Mouse (Mus musculus) heart, embryonic 14.5 days (tissue): ENCODE results near the gene Cftr. TPM values are rescaled to one million over a fixed set of nuclear protein-coding genes. Genes with fewer than 3 reads are reported as not detected.

Source experiments
- ATAC-seq: fragments of 200-750 bp; cut with Nextera tagmentation; 2 replicates; pipeline ENCODE4 v1.8.0; 2017; ENCODE audit warnings: low read depth, moderate TSS enrichment; ENCODE audit not compliant: insufficient number of reproducible peaks, insufficient read depth, low FRiP score
- H3K27ac ChIP-seq, 2 experiments: fragments of 200-500 bp in 1 of 2; fragments of 300-500 bp in 1 of 2; sonication (generic) in 1 of 2; replicated peaks in 1 of 2; 2 replicates each; pipeline ENCODE4 v1.5.1; 2012 to 2014; ENCODE audit warnings: low read depth in 2 of 2, low read length in 2 of 2, control low read depth in 1 of 2, mild to moderate bottlenecking in 1 of 2, mixed read lengths in 1 of 2; ENCODE audit not compliant: control insufficient read depth in 1 of 2, insufficient read depth in 1 of 2
- H3K27me3 ChIP-seq: fragments of 300-500 bp; sonication (generic); 2 replicates; pipeline ENCODE4 v1.6.1; 2014; ENCODE audit warnings: mild to moderate bottlenecking, low read length, control low read depth; ENCODE audit not compliant: control insufficient read depth, insufficient read depth
- H3K36me3 ChIP-seq: fragments of 300-500 bp; sonication (generic); 2 replicates; pipeline ENCODE4 v1.6.1; 2014; ENCODE audit warnings: mild to moderate bottlenecking, control low read depth, low read length, mixed read lengths; ENCODE audit not compliant: control insufficient read depth, insufficient read depth
- H3K4me1 ChIP-seq, 2 experiments: fragments of 200-500 bp in 1 of 2; fragments of 300-500 bp in 1 of 2; sonication (generic) in 1 of 2; 2 replicates each; pipeline ENCODE4 v1.6.1; 2012 to 2014; ENCODE audit warnings: low read length in 2 of 2, control low read depth in 1 of 2, mixed read lengths in 1 of 2; ENCODE audit not compliant: control insufficient read depth in 2 of 2, insufficient read depth in 2 of 2
- H3K4me2 ChIP-seq: fragments of 300-500 bp; sonication (generic); 2 replicates; pipeline ENCODE4 v1.6.1; 2014; ENCODE audit warnings: mild to moderate bottlenecking, low read length
- H3K4me3 ChIP-seq, 2 experiments: fragments of 200-500 bp in 1 of 2; fragments of 300-500 bp in 1 of 2; sonication (generic) in 1 of 2; 2 replicates each; pipeline ENCODE4 v1.5.1; 2012 to 2014; ENCODE audit warnings: low read length in 2 of 2, mild to moderate bottlenecking in 2 of 2, control low read depth in 1 of 2, low read depth in 1 of 2, moderate library complexity in 1 of 2; ENCODE audit not compliant: control insufficient read depth in 1 of 2, insufficient read depth in 1 of 2
- H3K9ac ChIP-seq: fragments of 300-500 bp; sonication (generic); 2 replicates; pipeline ENCODE4 v1.6.1; 2014; ENCODE audit warnings: mild to moderate bottlenecking, low read length
- H3K9me3 ChIP-seq: fragments of 300-500 bp; sonication (generic); 2 replicates; pipeline ENCODE4 v1.6.1; 2016; ENCODE audit warnings: low read length, control low read depth; ENCODE audit not compliant: control insufficient read depth
- WGBS: fragments of 180-500 bp; shearing (Covaris S2); extraction: QIAGEN DNeasy Blood & Tissue Kit; methylation state at CpG from one replicate; pipeline ENCODE4 v1.1.7; 2014; 5-methylcytosine and 5-hydroxymethylcytosine counted together
- polyA plus RNA-seq: library from polyadenylated mRNA; unstranded; fragments of >200 nt; fragmentation: Nextera tagmentation; extraction: Ambion mirVana; gene quantifications from 2 replicates; pipeline ENCODE4 v1.2.1, GENCODE M21; 2014

Cftr gene
- polyA plus RNA-seq, 1 experiment from 2014 or later: 0.15 TPM

- Histone ChIP-seq H3K27ac (no peak overlapping the region), H3K27me3 (no peaks in the 10 kb centered on the region), H3K9me3 (no peaks in the 10 kb centered on the region), H3K4me3 (no peak overlapping the region), H3K9ac (no peak overlapping the region), H3K36me3 (no peaks in the 10 kb centered on the region), H3K4me2 (no peak overlapping the region), H3K4me1 (no peaks in the 10 kb centered on the region)
- WGBS: 77% methylated on average over 3 of the region's 3 CpGs
- ATAC-seq: no peak
These were observed 144.0 kb downstream of the Cftr start for GRCm38 (mm10) chr6:18314365-18314943.

DNA sequence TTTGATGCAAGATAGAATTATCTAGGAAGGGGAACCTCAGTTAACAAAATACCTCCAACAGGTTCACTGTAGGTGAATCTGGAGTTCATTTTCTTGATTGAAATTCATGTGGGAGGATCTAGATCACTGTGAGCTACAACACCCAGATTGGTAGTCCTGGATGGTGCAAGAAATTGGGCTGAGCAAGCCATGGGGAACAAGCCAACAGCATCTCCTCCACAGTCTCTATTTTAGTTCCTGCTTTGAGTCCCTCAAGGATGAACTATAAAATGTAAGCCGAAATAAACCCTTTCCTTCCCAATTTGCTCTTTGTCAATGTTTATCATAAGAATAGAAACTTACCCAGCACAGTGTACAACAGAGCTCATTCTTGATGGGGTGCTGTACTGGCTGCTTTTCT, 152.5 kb downstream of the Cftr start:
- H3K4me2 ChIP-seq: no peak overlapping the region
- ATAC-seq: no peak
- no peaks in the 10 kb centered on the region for H3K27me3 ChIP-seq
- H3K36me3 ChIP-seq: no peaks in the 10 kb centered on the region
- H3K4me1 ChIP-seq: no peaks in the 10 kb centered on the region
- H3K4me3 ChIP-seq: no peak overlapping the region
- H3K9me3 ChIP-seq: no peaks in the 10 kb centered on the region
- H3K27ac ChIP-seq: no peak overlapping the region
- 87% methylated on average over 1 of the region's 1 CpGs for WGBS
- no peak overlapping the region for H3K9ac ChIP-seq

DNA sequence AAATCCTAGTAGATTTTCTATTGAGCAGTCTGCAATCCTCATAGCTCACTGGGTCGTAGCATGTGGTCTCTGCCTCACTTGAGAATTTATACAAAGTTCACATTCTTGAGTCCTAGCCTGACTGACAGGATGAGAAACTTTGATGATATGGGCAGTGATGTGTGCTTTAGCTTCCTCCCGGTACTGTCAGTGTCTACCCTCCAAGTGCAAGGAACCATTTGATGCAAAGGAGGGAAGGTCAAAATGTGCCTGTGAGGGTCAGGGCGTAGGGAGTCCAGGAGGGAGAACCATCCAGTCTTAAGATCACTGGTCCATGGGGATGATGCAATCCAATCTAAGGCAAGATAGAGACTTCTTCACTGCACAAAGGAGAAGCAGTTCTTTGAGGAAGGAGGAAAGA, 164.9 kb downstream of the Cftr start:
- Histone ChIP-seq H3K4me1 (no peaks in the 10 kb centered on the region), H3K27ac (no peak overlapping the region), H3K4me2 (no peak overlapping the region), H3K4me3 (no peak overlapping the region), H3K9me3 (no peaks in the 10 kb centered on the region), H3K27me3 (no peaks in the 10 kb centered on the region), H3K36me3 (no peaks in the 10 kb centered on the region), H3K9ac (no peak overlapping the region)
- ATAC-seq: no peak
- WGBS: 74% methylated on average over 3 of the region's 3 CpGs

DNA sequence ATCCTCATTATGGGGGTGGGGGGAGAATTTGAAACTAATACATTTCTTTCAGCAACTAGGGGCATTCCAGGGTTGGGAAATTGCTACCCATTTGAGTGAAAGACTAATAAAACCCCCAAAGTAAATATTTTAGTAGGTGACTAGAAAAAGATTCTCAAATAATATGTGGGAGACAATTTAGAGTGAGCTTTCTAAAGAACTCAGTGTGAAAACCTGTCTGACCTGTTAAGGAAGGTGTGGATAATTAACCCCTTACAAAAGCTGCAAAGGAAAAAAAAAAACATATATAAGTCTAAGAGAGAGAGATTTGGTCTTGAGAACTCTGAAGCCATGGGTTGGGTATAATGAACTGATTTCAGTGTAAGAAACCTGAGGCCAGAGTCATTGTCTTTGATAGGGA, 167.8 kb downstream of the Cftr start:
- H3K9me3 ChIP-seq: no peaks in the 10 kb centered on the region
- no peaks in the 10 kb centered on the region for H3K36me3 ChIP-seq
- no peak overlapping the region for H3K27ac ChIP-seq
- ATAC-seq: no peak
- H3K4me1 ChIP-seq: no peaks in the 10 kb centered on the region
- no peak overlapping the region for H3K9ac ChIP-seq
- no peak overlapping the region for H3K4me3 ChIP-seq
- H3K27me3 ChIP-seq: no peaks in the 10 kb centered on the region
- no peak overlapping the region for H3K4me2 ChIP-seq

GRCm38 (mm10) chr6:18344272-18344671, 173.8 kb downstream of the Cftr start:
- Histone ChIP-seq H3K36me3 (no peaks in the 10 kb centered on the region), H3K4me2 (no peak overlapping the region), H3K4me1 (no peaks in the 10 kb centered on the region), H3K9me3 (no peaks in the 10 kb centered on the region), H3K27me3 (no peaks in the 10 kb centered on the region), H3K27ac (no peak overlapping the region), H3K9ac (no peak overlapping the region), H3K4me3 (no peak overlapping the region)
- 81% methylated on average over 2 of the region's 2 CpGs for WGBS
- no peak for ATAC-seq

- 59% methylated on average over 3 of the region's 3 CpGs for WGBS
- ATAC-seq: no peak
These were observed 178.8 kb downstream of the Cftr start for GRCm38 (mm10) chr6:18349153-18349858.

DNA sequence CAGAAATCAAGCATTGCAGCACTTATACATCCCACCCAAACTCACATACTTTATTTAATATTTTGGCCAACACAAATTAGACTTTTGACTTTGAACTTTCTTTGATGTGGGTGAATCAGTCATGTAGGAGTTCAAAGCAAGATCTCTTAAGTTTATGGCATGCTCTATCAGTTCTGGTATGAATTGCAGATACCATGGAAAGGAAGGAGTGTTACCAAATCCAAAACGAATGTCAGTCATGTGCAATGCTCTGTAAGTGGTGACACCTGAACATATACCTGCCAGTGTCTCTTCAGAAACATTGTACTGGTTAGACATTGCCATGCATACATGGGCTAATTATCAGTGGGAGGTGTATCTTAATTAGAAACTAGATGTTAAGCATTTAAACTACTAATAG, 189.7 kb downstream of the Cftr start:
- Histone ChIP-seq H3K4me1 (no peaks in the 10 kb centered on the region), H3K27me3 (no peaks in the 10 kb centered on the region), H3K36me3 (no peaks in the 10 kb centered on the region), H3K4me2 (no peak overlapping the region), H3K27ac (no peak overlapping the region), H3K9me3 (0 out of 2 replicates have a peak, but pooled peaks cover 4% of the 10 kb centered on the region), H3K4me3 (no peak overlapping the region), H3K9ac (no peak overlapping the region)
- 59% methylated on average over 1 of the region's 1 CpGs for WGBS
- no peak for ATAC-seq

More at GRCm38 (mm10) chr6:18349153-18349858, 178.8 kb downstream of the Cftr start:
- Histone ChIP-seq H3K9ac (no peak overlapping the region), H3K27ac (no peak overlapping the region), H3K4me1 (no peaks in the 10 kb centered on the region), H3K27me3 (no peaks in the 10 kb centered on the region), H3K4me2 (no peak overlapping the region), H3K36me3 (no peaks in the 10 kb centered on the region), H3K4me3 (no peak overlapping the region), H3K9me3 (no peaks in the 10 kb centered on the region)

- Histone ChIP-seq H3K27ac (no peak overlapping the region), H3K27me3 (no peaks in the 10 kb centered on the region), H3K9ac (no peak overlapping the region), H3K36me3 (no peaks in the 10 kb centered on the region), H3K4me3 (no peak overlapping the region), H3K4me2 (no peak overlapping the region), H3K4me1 (no peaks in the 10 kb centered on the region), H3K9me3 (0 out of 2 replicates have a peak, but pooled peaks cover 4% of the 10 kb centered on the region)
- no peak for ATAC-seq
These were observed 190.5 kb downstream of the Cftr start for GRCm38 (mm10) chr6:18360955-18361354.
